Mouse (Mus musculus): ENCODE results near the gene Calm5. TPM values are rescaled to one million over a fixed set of nuclear protein-coding genes. Genes with fewer than 3 reads are reported as not detected.
"Not testable (repeated sequence)": the region's sequence is repeated elsewhere in the genome, so short reads cannot be mapped to it uniquely, and the experiment has no call there.

The Calm5 gene
- polyA plus RNA-seq, 1 experiment from 2014 or later = not detected

GRCm38 (mm10) chr13:3898202-3898601 lies 44.2 kb downstream of the Calm5 start:
- not testable (repeated sequence) for ATAC-seq (ENCODE audit: low FRiP score, low TSS enrichment); H3K4me2 ChIP-seq (replicated peaks; ENCODE audit: low read depth, low read length); H3K27me3 ChIP-seq (ENCODE audit: insufficient read depth, low read length); H3K36me3 ChIP-seq (ENCODE audit: insufficient read depth, low read length); H3K9ac ChIP-seq (replicated peaks; ENCODE audit: low read length); H3K4me1 ChIP-seq (ENCODE audit: insufficient read depth, low read length); H3K4me3 ChIP-seq (ENCODE audit: low read length); H3K27ac ChIP-seq (ENCODE audit: low read length); H3K9me3 ChIP-seq (ENCODE audit: low read length)
- WGBS = 94% methylated on average over 5 of the region's 5 CpGs

GRCm38 (mm10) chr13:3899301-3899700 lies 45.3 kb downstream of the Calm5 start:
- Histone ChIP-seq H3K36me3 (ENCODE audit: insufficient read depth, low read length) (0 out of 2 replicates have a peak, but pooled peaks cover 6% of the 10 kb centered on the region), H3K27me3 (ENCODE audit: insufficient read depth, low read length) (no peaks in the 10 kb centered on the region), H3K4me2 (replicated peaks; ENCODE audit: low read depth, low read length) (no peak overlapping the region), H3K9ac (replicated peaks; ENCODE audit: low read length) (no peak overlapping the region), H3K4me1 (ENCODE audit: insufficient read depth, low read length) (no peaks in the 10 kb centered on the region), H3K27ac (ENCODE audit: low read length) (no peak overlapping the region), H3K9me3 (ENCODE audit: low read length) (no peaks in the 10 kb centered on the region), H3K4me3 (ENCODE audit: low read length) (no peak overlapping the region)
- ATAC-seq (ENCODE audit: low FRiP score, low TSS enrichment) = 0 out of 2 replicates have a peak, but pooled peaks have one; percentile 29
- WGBS = 79% methylated on average over 9 of the region's 9 CpGs

Other genes starting within 250 kb of the Calm5 start
- 12.7 and 15.5 TPM in 2 replicates for gene Fam208b, start 243.1 kb upstream of the Calm5 start, polyA plus RNA-seq (2015; fragmentation: Nextera tagmentation; extraction: Ambion mirVana)
- 16.0 and 19.8 TPM in 2 replicates for gene Asb13, start 220.1 kb upstream of the Calm5 start, polyA plus RNA-seq (2015; fragmentation: Nextera tagmentation; extraction: Ambion mirVana)
- 0.76 and 0.81 TPM in 2 replicates for gene Calml3, start 49.9 kb upstream of the Calm5 start, polyA plus RNA-seq (2015; fragmentation: Nextera tagmentation; extraction: Ambion mirVana)
- not detected in 2 replicates for gene Calm4, start 16.4 kb upstream of the Calm5 start, polyA plus RNA-seq (2015; fragmentation: Nextera tagmentation; extraction: Ambion mirVana)
- 56.8 and 60.9 TPM in 2 replicates for gene Net1, start 64.0 kb downstream of the Calm5 start, polyA plus RNA-seq (2015; fragmentation: Nextera tagmentation; extraction: Ambion mirVana)
- gene Tubal3, start 64.1 kb downstream of the Calm5 start, polyA plus RNA-seq (2015; fragmentation: Nextera tagmentation; extraction: Ambion mirVana) = not detected in 2 replicates
- gene Ucn3, start 91.2 kb downstream of the Calm5 start, polyA plus RNA-seq (2015; fragmentation: Nextera tagmentation; extraction: Ambion mirVana) = not detected in 2 replicates
- 1.6 and 1.8 TPM in 2 replicates for gene Akr1c14, start 194.8 kb downstream of the Calm5 start, polyA plus RNA-seq (2015; fragmentation: Nextera tagmentation; extraction: Ambion mirVana)

Measured in kidney, embryonic 16.5 days (tissue).